Mouse (Mus musculus) frontal cortex, adult 2 months (tissue): ENCODE results near the gene Gm973. TPM values are rescaled to one million over a fixed set of nuclear protein-coding genes. Genes with fewer than 3 reads are reported as not detected.

Source experiments
- DNase-seq, 2 experiments: peaks; one replicate each; pipeline ENCODE4 v3.0.0; 2022; ENCODE audit warnings: low spot score in 1 of 2; ENCODE audit errors: extremely low spot score in 1 of 2
- polyA plus RNA-seq: library from polyadenylated mRNA; depleted of rRNA; stranded (reverse); fragments of >200 nt; gene quantifications from 2 replicates; pipeline ENCODE4 v1.2.3, GENCODE M21; 2012

The Gm973 gene
- polyA plus RNA-seq, 1 experiment, result 9.2 TPM

DNA sequence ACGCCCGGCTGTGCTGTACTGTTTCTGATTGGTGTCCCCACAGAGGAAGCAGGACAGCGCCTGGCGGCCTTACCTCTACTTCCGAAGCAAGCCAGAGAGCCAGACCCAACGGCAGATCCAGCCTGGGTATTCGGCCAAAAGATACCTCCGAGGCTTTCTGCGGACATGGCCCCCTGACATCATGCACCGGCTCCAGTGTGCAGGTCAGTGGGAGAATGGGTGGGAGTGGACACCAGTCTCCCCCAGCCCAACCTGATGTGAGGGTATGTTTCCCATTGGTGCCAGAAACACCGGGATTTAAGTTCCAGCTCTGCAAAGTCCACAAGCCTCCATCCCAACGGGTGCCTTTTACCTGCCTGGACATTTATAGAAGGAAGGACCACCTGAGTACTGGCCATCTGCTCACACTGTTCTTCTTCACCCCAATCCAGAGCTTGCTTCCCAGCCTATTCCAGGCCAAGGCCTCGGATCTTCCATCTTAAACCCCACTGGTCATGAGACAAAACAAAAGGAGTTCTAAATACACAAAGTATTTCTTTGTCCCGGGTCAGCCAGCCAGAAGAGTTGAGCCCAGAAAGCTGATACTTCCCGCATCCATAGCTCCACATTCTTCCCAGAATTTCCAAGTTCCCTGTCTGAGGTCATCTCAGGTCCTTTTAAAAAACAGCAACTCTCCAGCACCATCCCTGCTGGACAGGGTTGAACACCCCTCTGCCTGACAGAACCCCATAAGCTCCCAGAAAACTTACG lies 25.4 kb downstream of the Gm973 start:
- no peak for DNase-seq

DNA sequence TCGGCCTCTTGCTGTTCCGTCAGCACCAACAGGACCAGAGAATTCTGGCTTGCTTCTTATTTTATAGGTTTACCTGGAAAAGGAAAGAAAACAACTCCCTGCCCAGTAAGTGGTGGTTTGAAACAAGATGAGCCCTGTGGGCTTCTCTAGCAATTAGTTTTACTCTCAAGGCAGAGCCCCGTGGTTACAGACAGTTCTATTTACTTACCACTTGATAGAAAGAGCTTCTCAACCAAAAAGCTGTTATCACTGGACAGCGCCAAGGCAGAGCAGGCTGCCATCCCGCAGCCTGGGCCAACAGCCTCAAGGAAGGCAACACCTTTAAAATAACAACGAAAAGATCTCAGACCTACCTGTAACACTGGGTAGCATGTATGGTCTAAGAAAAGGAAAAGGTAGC lies 26.2 kb downstream of the Gm973 start:
- DNase-seq, result no peak

DNA sequence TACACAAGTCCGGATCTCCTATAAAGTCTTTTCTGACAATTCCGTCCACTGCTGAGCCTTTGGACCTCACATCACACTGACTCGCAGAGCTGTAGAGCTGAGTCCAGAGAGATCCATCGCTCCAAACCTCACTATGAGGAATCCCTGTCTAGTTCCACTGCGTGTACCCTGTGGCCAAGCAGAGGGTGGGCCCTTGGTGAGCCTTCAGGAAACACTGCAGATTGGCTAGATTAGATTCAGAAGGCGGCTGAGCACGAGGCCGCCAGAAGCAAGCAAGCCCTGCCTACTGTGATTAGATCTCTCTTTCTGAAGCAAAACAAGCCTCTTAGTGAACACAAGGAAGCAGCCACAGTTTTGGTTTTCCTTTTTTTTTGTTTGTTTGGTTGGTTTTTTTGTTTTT lies 27.8 kb downstream of the Gm973 start:
- no peak for DNase-seq

- no peak for DNase-seq
Observed at GRCm38 (mm10) chr1:59548486-59548885, 32.4 kb downstream of the Gm973 start.

DNA sequence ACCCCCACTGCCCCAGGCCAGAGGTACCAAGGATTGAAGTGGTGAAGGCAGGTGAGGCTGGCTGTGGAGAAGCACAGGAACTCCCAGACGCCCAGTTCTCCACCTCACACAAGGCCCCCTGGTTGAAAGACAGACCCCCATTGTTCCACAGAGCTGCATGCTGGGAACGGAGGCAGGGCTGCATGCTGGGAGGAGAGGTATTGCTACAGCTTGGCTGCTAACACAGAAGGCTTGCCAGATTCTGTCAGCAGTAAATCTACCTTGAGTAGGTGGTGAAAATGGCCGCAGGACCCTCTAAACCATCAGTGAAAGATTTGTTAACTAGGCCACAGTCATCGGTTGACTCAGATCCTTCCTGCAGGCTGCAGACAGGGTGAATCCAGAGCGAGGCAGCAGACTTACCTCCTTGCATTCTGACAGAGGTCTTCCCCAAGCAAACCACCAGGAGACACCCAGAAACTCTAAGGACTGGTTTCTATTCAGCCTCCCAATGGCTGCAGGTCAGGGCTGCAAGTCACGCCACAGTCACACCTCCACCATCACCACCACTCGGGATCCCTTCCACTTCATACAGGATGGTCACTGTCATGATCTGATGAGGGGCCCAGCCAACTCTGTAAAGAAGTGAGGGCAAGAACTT lies 33.1 kb downstream of the Gm973 start:
- no peak for DNase-seq

- no peak for DNase-seq
Observed at GRCm38 (mm10) chr1:59550227-59550626, 34.2 kb downstream of the Gm973 start.

GRCm38 (mm10) chr1:59550996-59551395 lies 34.9 kb downstream of the Gm973 start:
- DNase-seq, result no peak

- DNase-seq, result no peak
Observed at GRCm38 (mm10) chr1:59553708-59554107, 37.6 kb downstream of the Gm973 start.

- no peak for DNase-seq
Observed at GRCm38 (mm10) chr1:59563581-59563980, 47.5 kb downstream of the Gm973 start.

DNA sequence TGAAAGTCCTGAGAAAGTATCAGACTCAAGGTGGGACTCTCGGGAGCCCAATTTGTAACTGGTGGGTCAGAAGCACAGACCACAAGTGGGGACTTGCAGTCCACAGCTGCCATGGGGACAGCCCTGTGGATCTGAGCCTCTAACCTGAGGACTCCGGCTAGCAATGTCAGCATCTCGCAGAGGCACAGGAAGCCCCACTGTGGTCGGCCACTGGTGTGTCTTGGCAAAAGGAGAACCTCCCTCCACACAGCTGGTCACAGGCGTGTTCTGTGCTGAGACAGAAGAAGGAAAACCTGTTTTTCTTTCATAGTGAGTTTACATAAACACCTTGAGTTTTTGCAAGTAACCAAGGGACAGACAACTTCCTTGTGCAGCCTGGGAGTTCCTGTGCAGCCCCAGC lies 49.7 kb downstream of the Gm973 start:
- DNase-seq, result no peak

DNA sequence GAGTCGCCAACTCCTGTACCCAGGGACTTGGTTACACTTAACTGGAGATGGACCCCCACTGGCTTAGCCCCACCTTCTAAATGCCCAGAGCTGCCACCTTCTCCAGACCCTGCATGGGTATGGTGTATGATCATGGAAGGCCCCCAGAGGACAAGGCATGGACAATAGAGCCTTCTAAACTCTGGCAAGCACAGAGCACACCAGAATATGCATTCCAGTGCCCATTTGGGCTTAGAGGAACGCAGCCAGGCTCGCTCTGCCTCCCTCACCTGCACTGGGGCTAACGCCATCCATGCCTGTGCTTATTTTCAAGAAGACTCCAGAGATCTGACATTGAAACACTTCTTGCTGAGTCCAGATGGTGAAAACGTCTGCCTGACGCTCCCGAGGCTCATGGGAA lies 50.2 kb downstream of the Gm973 start:
- no peak for DNase-seq

GRCm38 (mm10) chr1:59566926-59567325 lies 50.9 kb downstream of the Gm973 start:
- DNase-seq, result peak in 1 of 2 experiments; percentile 58

GRCm38 (mm10) chr1:59567521-59567920 lies 51.5 kb downstream of the Gm973 start:
- DNase-seq, result no peak

DNA sequence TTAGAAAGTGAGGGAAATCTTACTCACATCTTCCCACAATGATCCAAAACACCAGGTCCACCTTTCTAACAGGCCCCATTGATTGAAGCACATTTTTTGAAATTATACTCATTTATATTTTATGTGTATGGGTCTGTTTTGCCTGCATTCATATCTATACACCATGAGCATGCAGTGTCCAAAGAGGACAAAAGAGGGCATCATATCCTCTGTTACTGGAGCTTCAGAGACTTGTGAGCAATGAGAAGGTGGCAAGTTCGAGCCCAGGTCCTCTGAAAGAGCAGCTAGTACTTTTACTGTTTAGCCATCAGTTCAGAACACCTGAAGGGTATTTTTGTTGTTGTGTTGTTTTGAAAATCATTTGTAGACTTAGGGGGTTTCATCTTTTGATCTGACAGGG lies 52.2 kb downstream of the Gm973 start:
- DNase-seq, result no peak

- no peak for DNase-seq
Observed at GRCm38 (mm10) chr1:59569301-59569700, 53.2 kb downstream of the Gm973 start.

- no peak for DNase-seq
Observed at GRCm38 (mm10) chr1:59570767-59571166, 54.7 kb downstream of the Gm973 start.

GRCm38 (mm10) chr1:59571502-59571901 lies 55.4 kb downstream of the Gm973 start:
- DNase-seq, result no peak

DNA sequence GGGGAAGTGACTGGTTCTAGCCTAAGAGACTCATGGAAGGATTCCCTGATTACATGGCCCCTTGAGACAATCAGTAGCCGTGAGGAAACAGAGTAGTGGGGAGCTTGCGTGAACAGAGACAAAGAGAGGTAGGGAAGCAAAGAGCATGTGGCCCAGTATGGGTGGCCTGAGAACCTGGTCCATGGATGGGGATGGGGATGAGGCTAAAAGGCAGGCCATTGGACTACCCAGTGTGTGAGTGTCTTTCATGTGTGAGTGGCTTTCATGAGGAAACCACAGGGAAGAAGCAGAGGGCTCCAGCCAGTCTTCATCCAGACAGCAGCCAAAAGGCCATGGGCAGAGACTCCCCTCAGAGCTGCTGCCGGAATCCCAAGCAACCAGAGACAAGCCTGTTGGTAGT lies 57.8 kb downstream of the Gm973 start:
- DNase-seq, result no peak

DNA sequence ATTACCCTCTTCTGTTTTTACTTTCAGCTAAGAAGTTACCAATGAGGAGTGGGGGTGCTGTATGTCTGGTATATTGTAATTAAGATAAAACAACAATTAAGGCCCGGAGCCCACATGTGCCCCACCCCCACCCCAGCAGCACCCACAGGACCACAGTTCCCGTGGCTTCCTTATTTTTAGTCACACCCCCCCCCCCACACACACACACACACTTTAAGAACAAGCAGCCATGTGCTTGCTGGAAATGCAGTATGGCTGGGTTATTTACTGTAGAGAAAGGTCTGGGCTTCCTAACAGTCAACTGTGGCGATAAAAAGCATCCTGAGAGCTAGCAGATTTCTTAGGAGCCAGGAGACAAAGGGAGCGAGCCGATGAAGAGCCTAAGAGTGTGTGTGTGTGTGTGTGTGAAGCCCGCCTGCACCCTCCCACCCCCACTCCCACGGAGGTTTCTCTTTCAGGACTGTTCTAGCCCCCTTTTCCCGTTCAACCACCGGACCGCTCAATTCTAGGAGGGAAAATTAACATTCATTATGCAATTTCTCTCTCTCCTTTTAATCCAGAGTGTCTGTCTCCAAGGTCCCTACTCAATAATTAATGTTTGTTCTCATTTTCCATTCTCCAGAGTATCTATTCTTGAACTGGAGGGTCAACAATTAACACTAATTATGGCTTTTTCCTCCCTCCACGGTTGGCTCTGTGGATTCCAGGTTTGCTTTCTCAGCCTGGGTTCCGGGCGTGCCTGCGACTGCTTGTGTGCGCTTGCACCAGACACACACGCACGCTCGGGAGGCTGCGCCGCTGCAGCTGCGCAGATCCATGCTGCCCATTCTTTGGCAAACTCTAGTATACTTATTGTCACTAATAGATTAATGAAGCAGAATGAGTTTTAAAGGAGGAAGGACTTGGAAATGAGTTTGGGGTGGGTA lies 58.5 kb downstream of the Gm973 start:
- DNase-seq, result peak in 1 of 2 experiments; percentile 47

GRCm38 (mm10) chr1:59578770-59579169 lies 62.7 kb downstream of the Gm973 start:
- no peak for DNase-seq

DNA sequence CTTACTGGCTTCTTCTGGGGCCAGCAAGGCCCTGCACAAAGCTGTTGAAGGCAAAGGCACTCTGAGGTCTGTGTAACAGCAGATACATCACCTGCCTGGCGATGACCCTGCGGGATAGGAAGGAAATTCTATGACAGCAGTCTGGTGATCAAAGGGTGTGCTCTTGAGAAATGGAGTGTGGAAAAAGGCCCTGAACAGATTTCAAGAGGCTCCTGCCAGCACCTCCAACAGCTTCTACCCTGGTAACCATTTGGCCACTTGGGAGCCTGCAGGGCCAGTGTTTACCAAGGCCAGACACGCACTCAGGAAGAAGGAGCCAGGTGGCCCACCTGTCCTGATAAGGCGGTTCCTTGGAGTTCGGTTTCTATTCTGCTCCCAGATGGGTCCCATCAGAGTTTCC lies 63.3 kb downstream of the Gm973 start:
- no peak for DNase-seq
